Mouse (Mus musculus) limb, embryonic 15.5 days (tissue): ENCODE data around the gene Fads3. TPM values are rescaled to one million over a fixed set of nuclear protein-coding genes. Genes with fewer than 3 reads are reported as not detected.

Source experiments
- ATAC-seq: fragments of 200-750 bp; cut with Nextera tagmentation; 2 replicates; pipeline ENCODE4 v1.8.0; 2017; ENCODE audit warnings: low read depth, moderate TSS enrichment; ENCODE audit not compliant: insufficient number of reproducible peaks, low FRiP score, low TSS enrichment
- H3K27ac ChIP-seq: fragments of 300-500 bp; sonication (generic); 2 replicates; pipeline ENCODE4 v1.5.1; 2015; ENCODE audit warnings: moderate library complexity, mild to moderate bottlenecking, inconsistent platforms
- H3K27me3 ChIP-seq: fragments of 300-500 bp; sonication (generic); 2 replicates; pipeline ENCODE4 v1.6.1; 2015; ENCODE audit warnings: inconsistent platforms
- H3K36me3 ChIP-seq: fragments of 300-500 bp; sonication (generic); 2 replicates; pipeline ENCODE4 v1.6.1; 2015; ENCODE audit warnings: inconsistent platforms
- H3K4me1 ChIP-seq: fragments of 300-500 bp; sonication (generic); 2 replicates; pipeline ENCODE4 v1.6.1; 2015; ENCODE audit warnings: inconsistent platforms
- H3K4me2 ChIP-seq: fragments of 300-500 bp; sonication (generic); 2 replicates; pipeline ENCODE4 v1.6.1; 2015; ENCODE audit warnings: mild to moderate bottlenecking, inconsistent platforms
- H3K4me3 ChIP-seq: fragments of 300-500 bp; sonication (generic); 2 replicates; pipeline ENCODE4 v1.5.1; 2015; ENCODE audit warnings: mild to moderate bottlenecking, inconsistent platforms
- H3K9ac ChIP-seq: fragments of 300-500 bp; sonication (generic); 2 replicates; pipeline ENCODE4 v1.6.1; 2015; ENCODE audit warnings: inconsistent platforms
- H3K9me3 ChIP-seq: fragments of 300-500 bp; sonication (generic); 2 replicates; pipeline ENCODE4 v1.6.1; 2016; ENCODE audit warnings: inconsistent platforms
- WGBS: fragments of 180-500 bp; shearing (Covaris S2); methylation state at CpG from one replicate; pipeline ENCODE4 v1.1.7; 2015; 5-methylcytosine and 5-hydroxymethylcytosine counted together
- polyA plus RNA-seq: library from polyadenylated mRNA; unstranded; fragments of >200 nt; fragmentation: Nextera tagmentation; extraction: Ambion mirVana; gene quantifications from 2 replicates; pipeline ENCODE4 v1.2.1, GENCODE M21; 2015

Gene Fads3
- polyA plus RNA-seq, 1 experiment from 2014 or later = 12.7 TPM

GRCm38 (mm10) chr19:10106634-10107033, 65.3 kb downstream of the Fads3 start:
- H3K4me1 ChIP-seq = peaks cover 9% of the 10 kb centered on the region; the same call in 1 of the 2 replicates
- H3K9ac ChIP-seq = no peak overlapping the region
- H3K9me3 ChIP-seq = no peaks in the 10 kb centered on the region
- H3K36me3 ChIP-seq = no peaks in the 10 kb centered on the region
- no peak overlapping the region for H3K4me3 ChIP-seq
- no peaks in the 10 kb centered on the region for H3K27me3 ChIP-seq
- no peak overlapping the region for H3K27ac ChIP-seq
- 75% methylated on average over 2 of the region's 2 CpGs for WGBS
- H3K4me2 ChIP-seq = no peak overlapping the region
- ATAC-seq = no peak

- Histone ChIP-seq H3K9me3 (no peaks in the 10 kb centered on the region), H3K27me3 (no peaks in the 10 kb centered on the region), H3K4me2 (no peak overlapping the region), H3K27ac (no peak overlapping the region), H3K36me3 (no peaks in the 10 kb centered on the region), H3K4me1 (peaks cover 7% of the 10 kb centered on the region; the same call in 1 of the 2 replicates), H3K9ac (no peak overlapping the region), H3K4me3 (no peak overlapping the region)
- no peak for ATAC-seq
- 82% methylated on average over 5 of the region's 5 CpGs for WGBS
Measured at GRCm38 (mm10) chr19:10107051-10107611, 65.8 kb downstream of the Fads3 start.

- Histone ChIP-seq H3K4me2 (no peak overlapping the region), H3K27me3 (no peaks in the 10 kb centered on the region), H3K27ac (no peak overlapping the region), H3K9ac (no peak overlapping the region), H3K4me1 (no peaks in the 10 kb centered on the region), H3K4me3 (no peak overlapping the region), H3K9me3 (no peaks in the 10 kb centered on the region), H3K36me3 (no peaks in the 10 kb centered on the region)
- 89% methylated on average over 1 of the region's 1 CpGs for WGBS
- ATAC-seq = no peak
Measured at GRCm38 (mm10) chr19:10108129-10108528, 66.8 kb downstream of the Fads3 start.

- H3K4me1 ChIP-seq = no peaks in the 10 kb centered on the region
- no peak for ATAC-seq
- 88% methylated on average over 2 of the region's 2 CpGs for WGBS
Measured at GRCm38 (mm10) chr19:10108666-10109065, 67.3 kb downstream of the Fads3 start.

More at GRCm38 (mm10) chr19:10108666-10109065, 67.3 kb downstream of the Fads3 start:
- Histone ChIP-seq H3K4me2 (no peak overlapping the region), H3K9me3 (no peaks in the 10 kb centered on the region), H3K4me3 (no peak overlapping the region), H3K36me3 (no peaks in the 10 kb centered on the region), H3K9ac (no peak overlapping the region), H3K27ac (no peak overlapping the region), H3K27me3 (no peaks in the 10 kb centered on the region)

Other genes with a start within 250 kb of the Fads3 start
- gene Scgb2a2, start 194.0 kb upstream of the Fads3 start, polyA plus RNA-seq = not detected in 2 replicates
- gene Incenp, start 142.0 kb upstream of the Fads3 start, polyA plus RNA-seq = 83.1 and 90.5 TPM in 2 replicates
- gene Fth1, start 61.0 kb upstream of the Fads3 start, polyA plus RNA-seq = 1,462 and 1,539 TPM in 2 replicates
- 1.9 and 2.1 TPM in 2 replicates for gene Best1, start 39.9 kb upstream of the Fads3 start, polyA plus RNA-seq
- gene Rab3il1, start 39.9 kb upstream of the Fads3 start, polyA plus RNA-seq = 44.8 and 45.1 TPM in 2 replicates
- gene Fads2, start 60.2 kb downstream of the Fads3 start, polyA plus RNA-seq = 63.8 and 65.8 TPM in 2 replicates
- 79.8 and 81.1 TPM in 2 replicates for gene Fads1, start 141.3 kb downstream of the Fads3 start, polyA plus RNA-seq
- gene Tmem258, start 162.4 kb downstream of the Fads3 start, polyA plus RNA-seq = 379 and 471 TPM in 2 replicates
- 65.9 and 66.7 TPM in 2 replicates for gene Fen1, start 162.6 kb downstream of the Fads3 start, polyA plus RNA-seq
- gene Myrf, start 199.2 kb downstream of the Fads3 start, polyA plus RNA-seq = 0.55 and 0.60 TPM in 2 replicates